9 mouse cellular contexts compared by ENCODE assay signal in genomic region chr2:25195211-25196156, GRCm38 (mm10). TPM values are rescaled to one million over a fixed set of nuclear protein-coding genes. Genes with fewer than 3 reads are reported as not detected.
DNase-seq lines count a peak whose midpoint lies in the region; ATAC-seq and TF ChIP-seq lines count a peak whose summit lies in the region.
"Had no signal": no experiment of that assay in that cellular context is flagged by ENCODE, and none has a peak within 500 bp of the region (broad histone marks: within the 10 kb centered on the region; RNA-seq: fewer than 3 reads in every experiment).

No protein-coding gene starts in this region.

- H3K9me3 ChIP-seq in midbrain, embryonic 11.5 days (ENCODE audit: control insufficient read depth, low read length), result no peaks in the 10 kb centered on the region
- H3K9me3 ChIP-seq in midbrain, embryonic 16.5 days (replicated peaks; ENCODE audit: control insufficient read depth, low read length, poor library complexity, severe bottlenecking), result no peaks in the 10 kb centered on the region
- no peaks in the 10 kb centered on the region for H3K9me3 ChIP-seq in embryonic facial prominence, embryonic 12.5 days
- H3K9me3 ChIP-seq in hindbrain, embryonic 12.5 days (replicated peaks), result no peaks in the 10 kb centered on the region
- no peaks in the 10 kb centered on the region for H3K9me3 ChIP-seq in limb, embryonic 15.5 days

- peaks cover 8% of the 10 kb centered on the region for H3K36me3 ChIP-seq in midbrain, embryonic 11.5 days (ENCODE audit: control insufficient read depth, insufficient read depth, low read length)
- peaks cover 9% of the 10 kb centered on the region; the same call in 1 of the 2 replicates for H3K36me3 ChIP-seq in midbrain, embryonic 16.5 days (ENCODE audit: control insufficient read depth, insufficient read depth, low read length)
- peaks cover 16% of the 10 kb centered on the region for H3K36me3 ChIP-seq in embryonic facial prominence, embryonic 12.5 days
- H3K36me3 ChIP-seq in hindbrain, embryonic 12.5 days, result peaks cover 19% of the 10 kb centered on the region
- peaks cover 23% of the 10 kb centered on the region for H3K36me3 ChIP-seq in limb, embryonic 15.5 days
- H3K36me3 ChIP-seq in myocyte (ENCODE audit: control insufficient read depth, insufficient read depth), result peaks cover 14% of the 10 kb centered on the region

- H3K4me1 ChIP-seq in midbrain, embryonic 11.5 days (ENCODE audit: control insufficient read depth, insufficient read depth, low read length), result peaks cover 5% of the 10 kb centered on the region; the same call in 1 of the 2 replicates
- no peaks in the 10 kb centered on the region; the same call in 1 of the 2 replicates for H3K4me1 ChIP-seq in midbrain, embryonic 16.5 days (ENCODE audit: control insufficient read depth, insufficient read depth, low read length)
- peaks cover 16% of the 10 kb centered on the region for H3K4me1 ChIP-seq in embryonic facial prominence, embryonic 12.5 days
- peaks cover 24% of the 10 kb centered on the region for H3K4me1 ChIP-seq in hindbrain, embryonic 12.5 days
- peaks cover 35% of the 10 kb centered on the region for H3K4me1 ChIP-seq in limb, embryonic 15.5 days

- ATAC-seq in midbrain, embryonic 11.5 days (ENCODE audit: low FRiP score), result no peak
- ATAC-seq in midbrain, embryonic 16.5 days, result no peak
- ATAC-seq in embryonic facial prominence, embryonic 12.5 days (ENCODE audit: insufficient number of reproducible peaks, insufficient read depth, low FRiP score, low TSS enrichment), result no peak
- no peak for ATAC-seq in hindbrain, embryonic 12.5 days (ENCODE audit: low FRiP score)
- ATAC-seq in limb, embryonic 15.5 days (ENCODE audit: insufficient number of reproducible peaks, low FRiP score, low TSS enrichment, low read depth), result no peak

- H3ac ChIP-seq in myocyte (ENCODE audit: control insufficient read depth, insufficient read length), result no peak overlapping the region

- H3K27me3 ChIP-seq in midbrain, embryonic 11.5 days (ENCODE audit: control insufficient read depth, insufficient read depth, low read length), result peaks cover 29% of the 10 kb centered on the region
- peaks cover 21% of the 10 kb centered on the region for H3K27me3 ChIP-seq in midbrain, embryonic 16.5 days (ENCODE audit: control insufficient read depth, insufficient read depth, low read depth, low read length)
- peaks cover 39% of the 10 kb centered on the region for H3K27me3 ChIP-seq in embryonic facial prominence, embryonic 12.5 days
- H3K27me3 ChIP-seq in hindbrain, embryonic 12.5 days, result peaks cover 42% of the 10 kb centered on the region
- H3K27me3 ChIP-seq in limb, embryonic 15.5 days, result peaks cover 29% of the 10 kb centered on the region
- no peaks in the 10 kb centered on the region for H3K27me3 ChIP-seq in myocyte (ENCODE audit: control insufficient read depth, insufficient read depth, insufficient read length)

- no peak for TF ChIP-seq POLR2A in myocyte (IDR thresholded peaks at IDR 0.05; ENCODE audit: insufficient read length, low read depth)

- peak overlapping the region; percentile 7; the same call in 1 of the 2 replicates for H3K4me2 ChIP-seq in midbrain, embryonic 11.5 days
- no peak overlapping the region for H3K4me2 ChIP-seq in midbrain, embryonic 16.5 days (ENCODE audit: low read length)
- peak overlapping the region; percentile 43 for H3K4me2 ChIP-seq in embryonic facial prominence, embryonic 12.5 days (replicated peaks)
- peak overlapping the region; percentile 35 for H3K4me2 ChIP-seq in hindbrain, embryonic 12.5 days (replicated peaks)
- peak overlapping the region; percentile 41 for H3K4me2 ChIP-seq in limb, embryonic 15.5 days
- peak overlapping the region; percentile 83 for H3K4me2 ChIP-seq in myocyte (ENCODE audit: low read depth)

- H3K4me3 ChIP-seq in midbrain, embryonic 11.5 days (ENCODE audit: low read depth, low read length), result peak overlapping the region; percentile 9
- no peak overlapping the region for H3K4me3 ChIP-seq in midbrain, embryonic 16.5 days (ENCODE audit: low read depth, low read length)
- peak overlapping the region; percentile 25 for H3K4me3 ChIP-seq in embryonic facial prominence, embryonic 12.5 days
- H3K4me3 ChIP-seq in hindbrain, embryonic 12.5 days, result no peak overlapping the region
- peak overlapping the region; percentile 32 for H3K4me3 ChIP-seq in limb, embryonic 15.5 days
- H3K4me3 ChIP-seq in myocyte, result peak overlapping the region; percentile 24

- 20% methylated on average over 55 of the region's 55 CpGs for WGBS in midbrain, embryonic 11.5 days
- 23% methylated on average over 55 of the region's 55 CpGs for WGBS in midbrain, embryonic 16.5 days
- 19% methylated on average over 55 of the region's 55 CpGs for WGBS in embryonic facial prominence, embryonic 12.5 days
- WGBS in hindbrain, embryonic 12.5 days, result 19% methylated on average over 55 of the region's 55 CpGs
- WGBS in limb, embryonic 15.5 days, result 22% methylated on average over 55 of the region's 55 CpGs

- no peak overlapping the region for H3K9ac ChIP-seq in midbrain, embryonic 11.5 days (ENCODE audit: low read length)
- H3K9ac ChIP-seq in midbrain, embryonic 16.5 days (ENCODE audit: low read depth, low read length), result no peak overlapping the region
- H3K9ac ChIP-seq in embryonic facial prominence, embryonic 12.5 days, result no peak overlapping the region
- H3K9ac ChIP-seq in hindbrain, embryonic 12.5 days, result no peak overlapping the region
- no peak overlapping the region for H3K9ac ChIP-seq in limb, embryonic 15.5 days

- DNase-seq in midbrain, embryonic 11.5 days (ENCODE audit: low spot score, missing footprints), result peak; percentile 85
- DNase-seq in urinary bladder, postnatal 25 days (ENCODE audit: low spot score), result peak; percentile 53
- DNase-seq in gastrocnemius, postnatal 25 days, result no peak

- H3K79me2 ChIP-seq in myocyte (ENCODE audit: control insufficient read depth, insufficient read depth), result no peaks in the 10 kb centered on the region

- no peak overlapping the region for H3K27ac ChIP-seq in midbrain, embryonic 11.5 days (ENCODE audit: low read depth, low read length)
- H3K27ac ChIP-seq in midbrain, embryonic 16.5 days (ENCODE audit: low read length), result no peak overlapping the region
- H3K27ac ChIP-seq in embryonic facial prominence, embryonic 12.5 days, result no peak overlapping the region
- H3K27ac ChIP-seq in hindbrain, embryonic 12.5 days, result no peak overlapping the region
- peak overlapping the region; percentile 71; the same call in 1 of the 2 replicates for H3K27ac ChIP-seq in limb, embryonic 15.5 days

TF ChIP-seq in myocyte, 11 proteins besides CTCF, POLR2A, EP300 and RAD21 (continues in another document):
- TF ChIP-seq TCF12 (IDR thresholded peaks at IDR 0.05; ENCODE audit: insufficient read depth, poor library complexity, severe bottlenecking) (no peak), E2F4 (IDR thresholded peaks at IDR 0.05; ENCODE audit: insufficient read depth) (no peak), CEBPB (IDR thresholded peaks at IDR 0.05; ENCODE audit: insufficient read depth, poor library complexity, severe bottlenecking) (no peak)

RNA-seq across cellular contexts. Expression of gene Tor4a, which starts 1.2 kb away (rescaled TPM):
- 1.4 and 1.5 TPM in 2 replicates for polyA plus RNA-seq in midbrain, embryonic 11.5 days (2014; fragmentation: Nextera tagmentation; extraction: Ambion mirVana)
- 1.2 and 1.4 TPM in 2 replicates for polyA plus RNA-seq in midbrain, embryonic 16.5 days (2015; fragmentation: Nextera tagmentation; extraction: Ambion mirVana)
- polyA plus RNA-seq in embryonic facial prominence, embryonic 12.5 days (2016; fragmentation: Nextera tagmentation; extraction: Ambion mirVana), result 3.1 and 3.9 TPM in 2 replicates
- polyA plus RNA-seq in hindbrain, embryonic 12.5 days (2016; fragmentation: Nextera tagmentation; extraction: Ambion mirVana), result 1.8 and 2.4 TPM in 2 replicates
- 8.9 and 10.0 TPM in 2 replicates for polyA plus RNA-seq in limb, embryonic 15.5 days (2015; fragmentation: Nextera tagmentation; extraction: Ambion mirVana)
- 9.2 TPM for polyA plus RNA-seq in myocyte (2012; fragmentation: generic; extraction: Trizol)
- 1 to 10 TPM; 1.1 to 1.3 TPM for total RNA-seq in gastrocnemius, postnatal 25 days (2021)

RNA-seq across cellular contexts. Expression of gene Nrarp, which starts 14.9 kb away (rescaled TPM):
- 60.3 and 63.9 TPM in 2 replicates for polyA plus RNA-seq in midbrain, embryonic 11.5 days (2014; fragmentation: Nextera tagmentation; extraction: Ambion mirVana)
- polyA plus RNA-seq in midbrain, embryonic 16.5 days (2015; fragmentation: Nextera tagmentation; extraction: Ambion mirVana), result 13.1 and 15.0 TPM in 2 replicates
- polyA plus RNA-seq in embryonic facial prominence, embryonic 12.5 days (2016; fragmentation: Nextera tagmentation; extraction: Ambion mirVana), result 21.3 and 24.7 TPM in 2 replicates
- 70.9 and 76.4 TPM in 2 replicates for polyA plus RNA-seq in hindbrain, embryonic 12.5 days (2016; fragmentation: Nextera tagmentation; extraction: Ambion mirVana)
- 28.5 and 33.5 TPM in 2 replicates for polyA plus RNA-seq in limb, embryonic 15.5 days (2015; fragmentation: Nextera tagmentation; extraction: Ambion mirVana)
- 1.3 TPM for polyA plus RNA-seq in myocyte (2012; fragmentation: generic; extraction: Trizol)
- total RNA-seq in gastrocnemius, postnatal 25 days (2021), result 1 to 10 TPM; 3.6 to 6.7 TPM

RNA-seq across cellular contexts. Expression of gene Nelfb, which starts 15.8 kb away (rescaled TPM):
- 96.4 and 102 TPM in 2 replicates for polyA plus RNA-seq in midbrain, embryonic 11.5 days (2014; fragmentation: Nextera tagmentation; extraction: Ambion mirVana)
- polyA plus RNA-seq in midbrain, embryonic 16.5 days (2015; fragmentation: Nextera tagmentation; extraction: Ambion mirVana), result 116 and 117 TPM in 2 replicates
- polyA plus RNA-seq in embryonic facial prominence, embryonic 12.5 days (2016; fragmentation: Nextera tagmentation; extraction: Ambion mirVana), result 119 and 121 TPM in 2 replicates
- polyA plus RNA-seq in hindbrain, embryonic 12.5 days (2016; fragmentation: Nextera tagmentation; extraction: Ambion mirVana), result 107 and 117 TPM in 2 replicates
- 114 and 117 TPM in 2 replicates for polyA plus RNA-seq in limb, embryonic 15.5 days (2015; fragmentation: Nextera tagmentation; extraction: Ambion mirVana)
- polyA plus RNA-seq in myocyte (2012; fragmentation: generic; extraction: Trizol), result 55.8 TPM
- total RNA-seq in gastrocnemius, postnatal 25 days (2021), result 10 to 100 TPM; 20.5 to 22.3 TPM

RNA-seq across cellular contexts. Expression of gene Stpg3, which starts 19.0 kb away (rescaled TPM):
- not detected in 2 replicates for polyA plus RNA-seq in midbrain, embryonic 11.5 days (2014; fragmentation: Nextera tagmentation; extraction: Ambion mirVana)
- polyA plus RNA-seq in midbrain, embryonic 16.5 days (2015; fragmentation: Nextera tagmentation; extraction: Ambion mirVana), result not detected in 2 replicates
- polyA plus RNA-seq in embryonic facial prominence, embryonic 12.5 days (2016; fragmentation: Nextera tagmentation; extraction: Ambion mirVana), result not detected in 2 replicates
- polyA plus RNA-seq in hindbrain, embryonic 12.5 days (2016; fragmentation: Nextera tagmentation; extraction: Ambion mirVana), result not detected in 2 replicates
- not detected in 2 replicates for polyA plus RNA-seq in limb, embryonic 15.5 days (2015; fragmentation: Nextera tagmentation; extraction: Ambion mirVana)
- polyA plus RNA-seq in myocyte (2012; fragmentation: generic; extraction: Trizol), result not detected
- not detected for total RNA-seq in gastrocnemius, postnatal 25 days (2021)
- polyA plus RNA-seq: brain, embryonic 14.5 days had no signal

RNA-seq across cellular contexts. Expression of gene Fam166a, which starts 23.1 kb away (rescaled TPM):
- polyA plus RNA-seq in midbrain, embryonic 11.5 days (2014; fragmentation: Nextera tagmentation; extraction: Ambion mirVana), result 0.94 TPM in 1 of 2 replicates, not detected in the other
- 0.43 TPM in 1 of 2 replicates, not detected in the other for polyA plus RNA-seq in midbrain, embryonic 16.5 days (2015; fragmentation: Nextera tagmentation; extraction: Ambion mirVana)
- 1.1 TPM in 1 of 2 replicates, not detected in the other for polyA plus RNA-seq in embryonic facial prominence, embryonic 12.5 days (2016; fragmentation: Nextera tagmentation; extraction: Ambion mirVana)
- polyA plus RNA-seq in hindbrain, embryonic 12.5 days (2016; fragmentation: Nextera tagmentation; extraction: Ambion mirVana), result 0.19 TPM in 1 of 2 replicates, not detected in the other
- 0.81 TPM in 1 of 2 replicates, not detected in the other for polyA plus RNA-seq in limb, embryonic 15.5 days (2015; fragmentation: Nextera tagmentation; extraction: Ambion mirVana)
- 0.48 TPM for polyA plus RNA-seq in myocyte (2012; fragmentation: generic; extraction: Trizol)
- total RNA-seq in gastrocnemius, postnatal 25 days (2021), result not detected

Comparison
In these comparisons a context has a peak if more than half of its experiments do, and no peak if none do; other contexts are left out.
1. H3K4me3 ChIP-seq: peak in midbrain, embryonic 11.5 days (single experiment), embryonic facial prominence, embryonic 12.5 days (single experiment), limb, embryonic 15.5 days (single experiment) and myocyte (single experiment); none in midbrain, embryonic 16.5 days (single experiment) and hindbrain, embryonic 12.5 days (single experiment).